Mouse (Mus musculus) lung, embryonic 15.5 days (tissue): ENCODE measurements around the gene Mgrn1. TPM values are rescaled to one million over a fixed set of nuclear protein-coding genes. Genes with fewer than 3 reads are reported as not detected.

ENCODE experiments used
- ATAC-seq: fragments of 200-750 bp; cut with Nextera tagmentation; 2 replicates; pipeline ENCODE4 v1.8.0; 2017; ENCODE audit warnings: moderate number of reproducible peaks, borderline replicate concordance; ENCODE audit not compliant: low FRiP score, low TSS enrichment; ENCODE audit errors: extremely low read depth
- H3K27ac ChIP-seq: fragments of 300-500 bp; sonication (generic); 2 replicates; pipeline ENCODE4 v1.5.1; 2015; ENCODE audit warnings: moderate library complexity, mild to moderate bottlenecking, inconsistent platforms
- H3K27me3 ChIP-seq: fragments of 300-500 bp; sonication (generic); 2 replicates; pipeline ENCODE4 v1.6.1; 2015; ENCODE audit warnings: inconsistent platforms
- H3K36me3 ChIP-seq: fragments of 300-500 bp; sonication (generic); 2 replicates; pipeline ENCODE4 v1.6.1; 2015; ENCODE audit warnings: inconsistent platforms
- H3K4me1 ChIP-seq: fragments of 300-500 bp; sonication (generic); 2 replicates; pipeline ENCODE4 v1.6.1; 2015; ENCODE audit warnings: inconsistent platforms
- H3K4me2 ChIP-seq: fragments of 300-500 bp; sonication (generic); 2 replicates; pipeline ENCODE4 v1.6.1; 2015; ENCODE audit warnings: inconsistent platforms, mild to moderate bottlenecking, moderate library complexity
- H3K4me3 ChIP-seq: fragments of 300-500 bp; sonication (generic); 2 replicates; pipeline ENCODE4 v1.5.1; 2015; ENCODE audit warnings: mild to moderate bottlenecking, inconsistent platforms
- H3K9ac ChIP-seq: fragments of 300-500 bp; sonication (generic); 2 replicates; pipeline ENCODE4 v1.6.1; 2015; ENCODE audit warnings: inconsistent platforms
- H3K9me3 ChIP-seq: fragments of 300-500 bp; sonication (generic); 2 replicates; pipeline ENCODE4 v1.6.1; 2016; ENCODE audit warnings: inconsistent platforms
- WGBS: fragments of 180-500 bp; shearing (Covaris S2); methylation state at CpG from one replicate; pipeline ENCODE4 v1.1.7; 2015; 5-methylcytosine and 5-hydroxymethylcytosine counted together
- polyA plus RNA-seq: library from polyadenylated mRNA; unstranded; fragments of >200 nt; fragmentation: Nextera tagmentation; extraction: Ambion mirVana; gene quantifications from 2 replicates; pipeline ENCODE4 v1.2.1, GENCODE M21; 2015

The Mgrn1 gene
- polyA plus RNA-seq, 1 experiment from 2014 or later: 93.0 TPM

GRCm38 (mm10) chr16:4880136-4880825, 5.8 kb upstream of the Mgrn1 start, which contains the start of gene Ubald1:
Gene Ubald1, minus strand, starts transcription at chr16:4880315.
- H3K9me3 ChIP-seq: no peaks in the 10 kb centered on the region
- H3K4me2 ChIP-seq: peak within 1 kb of the TSS; percentile 69
- H3K4me1 ChIP-seq: peaks cover 49% of the 10 kb centered on the region
- peak within 1 kb of the TSS; percentile 76 for H3K4me3 ChIP-seq
- H3K27ac ChIP-seq: peak within 1 kb of the TSS; percentile 99
- peaks cover under 1% of the 10 kb centered on the region; the same call in 1 of the 2 replicates for H3K36me3 ChIP-seq
- H3K9ac ChIP-seq: peak within 1 kb of the TSS; percentile 81
- H3K27me3 ChIP-seq: no peaks in the 10 kb centered on the region
- ATAC-seq: peak; percentile 87
- under 1% methylated on average over 48 of the region's 48 CpGs for WGBS

- 73% methylated on average over 10 of the region's 10 CpGs for WGBS
Measured at GRCm38 (mm10) chr16:4881400-4882351, 4.4 kb upstream of the Mgrn1 start.

GRCm38 (mm10) chr16:4884930-4885329, 1.1 kb upstream of the Mgrn1 start:
- ATAC-seq: no peak
- H3K27ac ChIP-seq: no peak overlapping the region
- peak overlapping the region; percentile 71; the same call in 1 of the 2 replicates for H3K4me2 ChIP-seq
- 88% methylated on average over 10 of the region's 10 CpGs for WGBS
- peaks cover 48% of the 10 kb centered on the region; the same call in 1 of the 2 replicates for H3K4me1 ChIP-seq
- H3K4me3 ChIP-seq: no peak overlapping the region
- no peaks in the 10 kb centered on the region for H3K27me3 ChIP-seq
- H3K9me3 ChIP-seq: no peaks in the 10 kb centered on the region
- no peaks in the 10 kb centered on the region for H3K36me3 ChIP-seq
- no peak overlapping the region for H3K9ac ChIP-seq

More at GRCm38 (mm10) chr16:4881400-4882351, 4.4 kb upstream of the Mgrn1 start:
- H3K4me3 ChIP-seq: peak overlapping the region; percentile 76
- no peaks in the 10 kb centered on the region for H3K36me3 ChIP-seq
- peak overlapping the region; percentile 81; the same call in 1 of the 2 replicates for H3K9ac ChIP-seq
- H3K9me3 ChIP-seq: no peaks in the 10 kb centered on the region
- H3K4me1 ChIP-seq: peaks cover 39% of the 10 kb centered on the region
- peak overlapping the region; percentile 99 for H3K27ac ChIP-seq
- H3K4me2 ChIP-seq: peak overlapping the region; percentile 69
- no peak for ATAC-seq
- H3K27me3 ChIP-seq: no peaks in the 10 kb centered on the region

GRCm38 (mm10) chr16:4886690-4887020, 606 bp downstream of the Mgrn1 start:
- Histone ChIP-seq H3K9ac (peak overlapping the region; percentile 87), H3K27me3 (no peaks in the 10 kb centered on the region), H3K27ac (peak overlapping the region; percentile 79), H3K4me1 (peaks cover 45% of the 10 kb centered on the region), H3K4me2 (peak overlapping the region; percentile 71), H3K9me3 (no peaks in the 10 kb centered on the region), H3K4me3 (peak overlapping the region; percentile 73), H3K36me3 (0 out of 2 replicates have a peak, but pooled peaks cover 5% of the 10 kb centered on the region)
- under 1% methylated on average over 8 of the region's 8 CpGs for WGBS
- ATAC-seq: peak; percentile 4; the same call in 1 of the 2 replicates

GRCm38 (mm10) chr16:4890201-4890709, 4.2 kb downstream of the Mgrn1 start:
- 0 out of 2 replicates have a peak, but pooled peaks cover 5% of the 10 kb centered on the region for H3K36me3 ChIP-seq
- H3K27me3 ChIP-seq: no peaks in the 10 kb centered on the region
- H3K9me3 ChIP-seq: no peaks in the 10 kb centered on the region
- 36% methylated on average over 4 of the region's 4 CpGs for WGBS
- ATAC-seq: no peak
- H3K27ac ChIP-seq: no peak overlapping the region
- no peak overlapping the region for H3K4me2 ChIP-seq
- peaks cover 51% of the 10 kb centered on the region for H3K4me1 ChIP-seq
- H3K9ac ChIP-seq: no peak overlapping the region
- H3K4me3 ChIP-seq: no peak overlapping the region

- Histone ChIP-seq H3K27me3 (no peaks in the 10 kb centered on the region), H3K4me2 (no peak overlapping the region), H3K9ac (no peak overlapping the region), H3K9me3 (no peaks in the 10 kb centered on the region), H3K4me1 (peaks cover 50% of the 10 kb centered on the region), H3K4me3 (no peak overlapping the region), H3K27ac (no peak overlapping the region), H3K36me3 (0 out of 2 replicates have a peak, but pooled peaks cover 5% of the 10 kb centered on the region)
- WGBS: 82% methylated on average over 6 of the region's 6 CpGs
- ATAC-seq: no peak
Measured at GRCm38 (mm10) chr16:4892171-4892570, 6.1 kb downstream of the Mgrn1 start.

- no peak overlapping the region for H3K9ac ChIP-seq
- peaks cover 37% of the 10 kb centered on the region for H3K4me1 ChIP-seq
- no peaks in the 10 kb centered on the region for H3K9me3 ChIP-seq
- H3K4me2 ChIP-seq: no peak overlapping the region
- 67% methylated on average over 7 of the region's 7 CpGs for WGBS
- H3K27me3 ChIP-seq: no peaks in the 10 kb centered on the region
- no peak for ATAC-seq
- H3K36me3 ChIP-seq: 0 out of 2 replicates have a peak, but pooled peaks cover 5% of the 10 kb centered on the region
- no peak overlapping the region for H3K4me3 ChIP-seq
- no peak overlapping the region; the same call in 1 of the 2 replicates for H3K27ac ChIP-seq
Measured at GRCm38 (mm10) chr16:4894201-4894908, 8.3 kb downstream of the Mgrn1 start.

- peaks cover 35% of the 10 kb centered on the region; the same call in 1 of the 2 replicates for H3K4me1 ChIP-seq
Measured at GRCm38 (mm10) chr16:4896249-4897027, 10.4 kb downstream of the Mgrn1 start.

GRCm38 (mm10) chr16:4897146-4897730, 11.2 kb downstream of the Mgrn1 start:
- Histone ChIP-seq H3K4me3 (no peak overlapping the region), H3K36me3 (no peaks in the 10 kb centered on the region), H3K27ac (no peak overlapping the region), H3K9me3 (no peaks in the 10 kb centered on the region), H3K27me3 (no peaks in the 10 kb centered on the region), H3K9ac (no peak overlapping the region), H3K4me2 (no peak overlapping the region), H3K4me1 (peaks cover 39% of the 10 kb centered on the region; the same call in 1 of the 2 replicates)
- 53% methylated on average over 7 of the region's 7 CpGs for WGBS
- ATAC-seq: no peak

More at GRCm38 (mm10) chr16:4896249-4897027, 10.4 kb downstream of the Mgrn1 start:
- Histone ChIP-seq H3K27me3 (no peaks in the 10 kb centered on the region), H3K4me3 (no peak overlapping the region), H3K4me2 (no peak overlapping the region), H3K36me3 (no peaks in the 10 kb centered on the region), H3K9me3 (no peaks in the 10 kb centered on the region), H3K9ac (no peak overlapping the region), H3K27ac (0 out of 2 replicates have a peak overlapping the region, but pooled peaks have one; percentile 15)
- no peak for ATAC-seq
- WGBS: 63% methylated on average over 5 of the region's 5 CpGs

GRCm38 (mm10) chr16:4898881-4899280, 12.8 kb downstream of the Mgrn1 start:
- Histone ChIP-seq H3K4me3 (no peak overlapping the region), H3K9ac (no peak overlapping the region), H3K27me3 (no peaks in the 10 kb centered on the region), H3K9me3 (no peaks in the 10 kb centered on the region), H3K27ac (no peak overlapping the region), H3K36me3 (no peaks in the 10 kb centered on the region), H3K4me1 (peaks cover 35% of the 10 kb centered on the region; the same call in 1 of the 2 replicates), H3K4me2 (no peak overlapping the region)
- 86% methylated on average over 6 of the region's 6 CpGs for whole genome bisulfite sequencing
- no peak for ATAC-seq
